Mouse (Mus musculus) stomach, embryonic 15.5 days (tissue): ENCODE results near the gene Ank3. TPM values are rescaled to one million over a fixed set of nuclear protein-coding genes. Genes with fewer than 3 reads are reported as not detected.
A peak's percentile ranks its signal among the peaks of the same experiment; 100 is the strongest.

ENCODE experiments used
- ATAC-seq: fragments of 200-750 bp; cut with Nextera tagmentation; 2 replicates; pipeline ENCODE4 v1.8.0; 2017; ENCODE audit warnings: low read depth, moderate number of reproducible peaks, moderate TSS enrichment; ENCODE audit not compliant: insufficient read depth, low FRiP score
- H3K27ac ChIP-seq: fragments of 300-500 bp; sonication (generic); 2 replicates; pipeline ENCODE4 v1.5.1; 2015; ENCODE audit warnings: mild to moderate bottlenecking, inconsistent platforms
- H3K27me3 ChIP-seq: fragments of 300-500 bp; sonication (generic); replicated peaks from 2 replicates; pipeline ENCODE4 v1.6.1; 2015; ENCODE audit warnings: inconsistent platforms
- H3K36me3 ChIP-seq: fragments of 300-500 bp; sonication (generic); 2 replicates; pipeline ENCODE4 v1.6.1; 2015; ENCODE audit warnings: inconsistent platforms
- H3K4me1 ChIP-seq: fragments of 300-500 bp; sonication (generic); 2 replicates; pipeline ENCODE4 v1.6.1; 2015; ENCODE audit warnings: inconsistent platforms
- H3K4me2 ChIP-seq: fragments of 300-500 bp; sonication (generic); 2 replicates; pipeline ENCODE4 v1.6.1; 2015; ENCODE audit warnings: mild to moderate bottlenecking, inconsistent platforms
- H3K4me3 ChIP-seq: fragments of 300-500 bp; sonication (generic); replicated peaks from 2 replicates; pipeline ENCODE4 v1.5.1; 2015; ENCODE audit warnings: inconsistent platforms
- H3K9ac ChIP-seq: fragments of 300-500 bp; sonication (generic); 2 replicates; pipeline ENCODE4 v1.6.1; 2015; ENCODE audit warnings: inconsistent platforms
- H3K9me3 ChIP-seq: fragments of 300-500 bp; sonication (generic); 2 replicates; pipeline ENCODE4 v1.6.1; 2016; ENCODE audit warnings: inconsistent platforms
- WGBS: fragments of 180-500 bp; shearing (Covaris S2); methylation state at CpG from one replicate; pipeline ENCODE4 v1.1.7; 2015; 5-methylcytosine and 5-hydroxymethylcytosine counted together
- polyA plus RNA-seq: library from polyadenylated mRNA; unstranded; fragments of >200 nt; fragmentation: Nextera tagmentation; extraction: Ambion mirVana; gene quantifications from 2 replicates; pipeline ENCODE4 v1.2.1, GENCODE M21; 2015

Gene Ank3
- polyA plus RNA-seq, 1 experiment from 2014 or later = 33.0 TPM

GRCm38 (mm10) chr10:69420306-69420705, 21.7 kb downstream of the Ank3 start:
- H3K9me3 ChIP-seq = no peaks in the 10 kb centered on the region
- H3K27ac ChIP-seq = no peak overlapping the region
- H3K9ac ChIP-seq = no peak overlapping the region
- no peak overlapping the region for H3K4me2 ChIP-seq
- H3K27me3 ChIP-seq = no peaks in the 10 kb centered on the region
- H3K36me3 ChIP-seq = no peaks in the 10 kb centered on the region
- no peaks in the 10 kb centered on the region for H3K4me1 ChIP-seq
- no peak for ATAC-seq
- 58% methylated on average over 6 of the region's 6 CpGs for WGBS
- H3K4me3 ChIP-seq = no peak overlapping the region

- H3K36me3 ChIP-seq = no peaks in the 10 kb centered on the region
- no peaks in the 10 kb centered on the region for H3K4me1 ChIP-seq
- no peak overlapping the region for H3K9ac ChIP-seq
- H3K27ac ChIP-seq = no peak overlapping the region
- WGBS = 94% methylated on average over 3 of the region's 3 CpGs
- H3K4me2 ChIP-seq = no peak overlapping the region
- no peak overlapping the region for H3K4me3 ChIP-seq
- H3K27me3 ChIP-seq = no peaks in the 10 kb centered on the region
- no peaks in the 10 kb centered on the region for H3K9me3 ChIP-seq
- ATAC-seq = no peak
Observed at GRCm38 (mm10) chr10:69424051-69424450, 25.5 kb downstream of the Ank3 start.

- Histone ChIP-seq H3K4me3 (no peak overlapping the region), H3K4me1 (no peaks in the 10 kb centered on the region), H3K9me3 (no peaks in the 10 kb centered on the region), H3K27ac (no peak overlapping the region), H3K27me3 (no peaks in the 10 kb centered on the region), H3K9ac (no peak overlapping the region), H3K4me2 (no peak overlapping the region), H3K36me3 (no peaks in the 10 kb centered on the region)
- WGBS = 40% methylated on average over 4 of the region's 4 CpGs
- peak; percentile 78; the same call in 1 of the 2 replicates for ATAC-seq
Observed at GRCm38 (mm10) chr10:69430138-69430537, 31.6 kb downstream of the Ank3 start.

GRCm38 (mm10) chr10:69431101-69431500, 32.5 kb downstream of the Ank3 start:
- Histone ChIP-seq H3K4me1 (no peaks in the 10 kb centered on the region), H3K27ac (no peak overlapping the region), H3K27me3 (no peaks in the 10 kb centered on the region), H3K9me3 (no peaks in the 10 kb centered on the region), H3K4me2 (no peak overlapping the region), H3K4me3 (no peak overlapping the region), H3K9ac (no peak overlapping the region), H3K36me3 (no peaks in the 10 kb centered on the region)
- 59% methylated on average over 7 of the region's 7 CpGs for WGBS
- ATAC-seq = no peak

- Histone ChIP-seq H3K9ac (no peak overlapping the region), H3K9me3 (no peaks in the 10 kb centered on the region), H3K4me3 (no peak overlapping the region), H3K27me3 (no peaks in the 10 kb centered on the region), H3K4me2 (no peak overlapping the region), H3K4me1 (no peaks in the 10 kb centered on the region), H3K27ac (no peak overlapping the region), H3K36me3 (no peaks in the 10 kb centered on the region)
- ATAC-seq = no peak
- 79% methylated on average over 6 of the region's 6 CpGs for WGBS
Observed at GRCm38 (mm10) chr10:69435213-69435612, 36.6 kb downstream of the Ank3 start.

- H3K36me3 ChIP-seq = no peaks in the 10 kb centered on the region
- H3K4me2 ChIP-seq = no peak overlapping the region
- no peaks in the 10 kb centered on the region for H3K27me3 ChIP-seq
- no peak overlapping the region for H3K27ac ChIP-seq
- no peaks in the 10 kb centered on the region for H3K9me3 ChIP-seq
- no peak overlapping the region for H3K4me3 ChIP-seq
- H3K9ac ChIP-seq = no peak overlapping the region
- H3K4me1 ChIP-seq = no peaks in the 10 kb centered on the region
- WGBS = 74% methylated on average over 8 of the region's 8 CpGs
- ATAC-seq = no peak
Observed at GRCm38 (mm10) chr10:69439449-69439848, 40.9 kb downstream of the Ank3 start.

- Histone ChIP-seq H3K27me3 (no peaks in the 10 kb centered on the region), H3K9me3 (no peaks in the 10 kb centered on the region), H3K36me3 (no peaks in the 10 kb centered on the region), H3K9ac (no peak overlapping the region), H3K4me1 (no peaks in the 10 kb centered on the region), H3K4me2 (no peak overlapping the region), H3K27ac (0 out of 2 replicates have a peak overlapping the region, but pooled peaks have one; percentile 8), H3K4me3 (no peak overlapping the region)
- ATAC-seq = peak; percentile 53
- WGBS = 67% methylated on average over 5 of the region's 5 CpGs
Observed at GRCm38 (mm10) chr10:69444546-69444945, 46.0 kb downstream of the Ank3 start.

- 79% methylated on average over 7 of the region's 7 CpGs for WGBS
- Histone ChIP-seq H3K27ac (no peak overlapping the region), H3K4me1 (no peaks in the 10 kb centered on the region), H3K4me2 (no peak overlapping the region), H3K27me3 (no peaks in the 10 kb centered on the region), H3K9ac (no peak overlapping the region), H3K4me3 (no peak overlapping the region), H3K9me3 (no peaks in the 10 kb centered on the region), H3K36me3 (no peaks in the 10 kb centered on the region)
- ATAC-seq = no peak
Observed at GRCm38 (mm10) chr10:69445951-69446350, 47.4 kb downstream of the Ank3 start.

- Histone ChIP-seq H3K4me3 (no peak overlapping the region), H3K9ac (no peak overlapping the region), H3K27me3 (no peaks in the 10 kb centered on the region), H3K27ac (no peak overlapping the region), H3K4me1 (no peaks in the 10 kb centered on the region), H3K9me3 (no peaks in the 10 kb centered on the region), H3K4me2 (no peak overlapping the region), H3K36me3 (no peaks in the 10 kb centered on the region)
- 77% methylated on average over 5 of the region's 5 CpGs for WGBS
- ATAC-seq = no peak
Observed at GRCm38 (mm10) chr10:69446566-69446965, 48.0 kb downstream of the Ank3 start.

- Histone ChIP-seq H3K4me3 (no peak overlapping the region), H3K36me3 (no peaks in the 10 kb centered on the region), H3K9ac (no peak overlapping the region), H3K4me2 (no peak overlapping the region), H3K9me3 (no peaks in the 10 kb centered on the region), H3K27me3 (no peaks in the 10 kb centered on the region), H3K4me1 (no peaks in the 10 kb centered on the region), H3K27ac (no peak overlapping the region)
- no peak for ATAC-seq
- WGBS = 66% methylated on average over 5 of the region's 5 CpGs
Observed at GRCm38 (mm10) chr10:69447308-69447707, 48.7 kb downstream of the Ank3 start.

- ATAC-seq = no peak
- no peak overlapping the region for H3K27ac ChIP-seq
- no peaks in the 10 kb centered on the region for H3K36me3 ChIP-seq
- H3K9ac ChIP-seq = no peak overlapping the region
- H3K4me2 ChIP-seq = no peak overlapping the region
- H3K9me3 ChIP-seq = no peaks in the 10 kb centered on the region
- no peaks in the 10 kb centered on the region for H3K4me1 ChIP-seq
- H3K4me3 ChIP-seq = no peak overlapping the region
- no peaks in the 10 kb centered on the region for H3K27me3 ChIP-seq
- 63% methylated on average over 3 of the region's 3 CpGs for WGBS
Observed at GRCm38 (mm10) chr10:69448174-69448573, 49.6 kb downstream of the Ank3 start.

GRCm38 (mm10) chr10:69451006-69451405, 52.4 kb downstream of the Ank3 start:
- Histone ChIP-seq H3K27me3 (no peaks in the 10 kb centered on the region), H3K9ac (no peak overlapping the region), H3K4me3 (no peak overlapping the region), H3K36me3 (no peaks in the 10 kb centered on the region), H3K4me2 (no peak overlapping the region), H3K27ac (no peak overlapping the region), H3K4me1 (no peaks in the 10 kb centered on the region), H3K9me3 (no peaks in the 10 kb centered on the region)
- 43% methylated on average over 5 of the region's 5 CpGs for WGBS
- ATAC-seq = no peak
